Mouse (Mus musculus) cortical plate, adult 2 months (tissue): ENCODE measurements around the gene Rhox4a2. TPM values are rescaled to one million over a fixed set of nuclear protein-coding genes. Genes with fewer than 3 reads are reported as not detected.
"Not testable (repeated sequence)": the region's sequence is repeated elsewhere in the genome, so short reads cannot be mapped to it uniquely, and the experiment has no call there.

ENCODE experiments used
- H3K27ac ChIP-seq: fragments of 200-500 bp; 2 replicates; pipeline ENCODE4 v1.5.1; 2012; ENCODE audit warnings: low read length, control low read depth, inconsistent platforms; ENCODE audit not compliant: insufficient read depth
- H3K4me1 ChIP-seq: fragments of 200-500 bp; 2 replicates; pipeline ENCODE4 v1.6.1; 2011; ENCODE audit warnings: low read length; ENCODE audit not compliant: control insufficient read depth, insufficient read depth
- H3K4me3 ChIP-seq: fragments of 200-500 bp; 2 replicates; pipeline ENCODE4 v1.5.1; 2011; ENCODE audit warnings: mild to moderate bottlenecking, low read length, control low read depth; ENCODE audit not compliant: insufficient read depth
- polyA plus RNA-seq: library from polyadenylated mRNA; depleted of rRNA; stranded (reverse); fragments of >200 nt; gene quantifications from 2 replicates; pipeline ENCODE4 v1.2.3, GENCODE M21; 2012; rRNA removed

Gene Rhox4a2
- polyA plus RNA-seq: not detected in 2 replicates

DNA sequence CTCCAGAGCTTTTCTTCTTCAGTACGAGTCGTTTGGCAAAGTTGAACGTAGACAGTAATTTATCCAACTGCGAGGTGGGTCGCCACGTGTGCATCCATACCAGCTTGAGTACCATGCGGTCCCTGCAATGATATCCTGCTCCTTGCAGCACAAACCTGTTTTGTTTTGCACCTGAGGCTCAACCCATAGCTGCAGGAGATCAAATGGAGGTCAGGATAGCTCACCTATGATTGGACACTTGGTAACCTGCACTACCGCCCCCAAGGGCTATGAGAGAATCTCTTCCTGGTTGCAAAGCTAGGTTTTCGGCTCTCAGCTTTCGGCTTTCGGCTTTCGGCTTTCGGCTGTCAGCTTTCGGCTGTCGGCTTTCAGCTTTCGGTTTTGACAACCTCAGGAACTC lies at the start of gene Rhox4a2:
Rhox4a2 (plus strand) TSS at position 301 of the 400 bp plus-strand sequence.
- not testable (repeated sequence) for H3K4me1 ChIP-seq, H3K27ac ChIP-seq, H3K4me3 ChIP-seq

DNA sequence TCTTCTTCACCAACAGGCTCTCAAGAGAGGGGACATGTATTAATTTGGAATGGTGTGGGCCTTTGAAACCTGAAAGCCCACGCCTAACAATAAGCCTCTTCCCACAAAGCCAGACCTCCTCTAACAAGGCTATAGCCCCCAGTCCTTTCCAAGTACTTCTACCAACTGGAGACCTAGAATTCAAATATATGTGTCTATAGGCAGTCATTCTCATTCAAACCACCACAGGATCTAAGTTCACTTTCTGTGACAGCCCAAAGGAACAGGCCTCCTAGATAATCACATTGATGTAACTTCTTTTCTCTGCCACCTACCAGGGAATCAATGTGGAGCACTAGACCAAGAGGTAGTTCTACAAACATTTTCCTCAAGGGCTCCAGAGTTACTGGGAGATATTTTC lies 10.9 kb upstream of the Rhox4a2 start, which contains the start of gene Rhox3a2:
Rhox3a2 (plus strand) TSS at position 301 of the 400 bp plus-strand sequence.
- H3K27ac ChIP-seq, H3K4me3 ChIP-seq, H3K4me1 ChIP-seq: not testable (repeated sequence)

DNA sequence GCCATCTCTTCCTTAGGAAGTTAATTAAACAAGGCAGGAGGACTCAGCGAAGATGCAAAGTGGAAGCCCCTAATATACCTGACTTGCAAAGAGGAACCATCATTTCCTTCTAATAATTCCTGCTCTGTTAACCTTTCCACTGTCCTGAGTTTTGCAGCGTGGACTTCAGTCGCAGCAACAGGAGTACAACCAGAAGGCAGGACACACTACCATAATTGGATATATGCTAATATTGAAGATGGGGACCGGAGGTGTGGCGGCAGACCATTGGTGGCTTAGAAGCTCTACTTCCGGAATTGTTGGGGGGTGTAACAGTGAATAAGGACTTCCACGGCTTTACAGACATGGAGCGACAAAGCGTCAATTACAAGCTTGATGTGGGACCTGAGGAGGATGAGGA lies 21.1 kb downstream of the Rhox4a2 start, which contains the start of gene Rhox2b:
Rhox2b (plus strand) TSS at position 301 of the 400 bp plus-strand sequence.
- H3K27ac ChIP-seq, H3K4me3 ChIP-seq, H3K4me1 ChIP-seq: not testable (repeated sequence)

DNA sequence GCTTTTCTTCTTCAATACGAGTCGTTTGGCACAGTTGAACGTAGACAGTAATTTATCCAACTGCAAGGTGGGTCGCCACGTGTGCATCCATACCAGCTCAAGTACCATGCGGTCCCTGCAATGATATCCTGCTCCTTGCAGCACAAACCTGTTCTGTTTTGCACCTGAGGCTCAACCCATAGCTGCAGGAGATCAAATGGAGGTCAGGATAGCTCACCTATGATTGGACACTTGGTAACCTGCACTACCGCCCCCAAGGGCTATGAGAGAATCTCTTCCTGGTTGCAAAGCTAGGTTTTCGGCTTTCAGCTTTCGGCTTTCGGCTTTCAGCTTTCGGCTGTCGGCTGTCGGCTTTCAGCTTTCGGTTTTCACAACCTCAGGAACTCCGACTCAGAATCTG lies 41.5 kb downstream of the Rhox4a2 start, which contains the start of gene Rhox4b:
Rhox4b (plus strand) TSS at position 301 of the 400 bp plus-strand sequence.
- not testable (repeated sequence) for H3K4me3 ChIP-seq, H3K4me1 ChIP-seq, H3K27ac ChIP-seq

Other genes starting within 250 kb of the Rhox4a2 start
- gene Akap14, start 222.0 kb upstream of the Rhox4a2 start, polyA plus RNA-seq: 0.08 TPM in 1 of 2 replicates, not detected in the other
- 473 and 556 TPM in 2 replicates for gene Ndufa1, start 199.7 kb upstream of the Rhox4a2 start, polyA plus RNA-seq
- gene Rnf113a1, start 199.6 kb upstream of the Rhox4a2 start, polyA plus RNA-seq: 7.8 and 8.1 TPM in 2 replicates
- gene Gm9, start 179.8 kb upstream of the Rhox4a2 start, polyA plus RNA-seq: not detected in 2 replicates
- not detected in 2 replicates for gene Rhox1, start 168.6 kb upstream of the Rhox4a2 start, polyA plus RNA-seq
- not detected in 2 replicates for gene Rhox2a, start 145.9 kb upstream of the Rhox4a2 start, polyA plus RNA-seq
- not detected in 2 replicates for gene Rhox3a, start 140.9 kb upstream of the Rhox4a2 start, polyA plus RNA-seq
- gene Rhox4a, start 125.5 kb upstream of the Rhox4a2 start, polyA plus RNA-seq: not detected in 2 replicates
- not detected in 2 replicates for gene Rhox3a2, start 10.8 kb upstream of the Rhox4a2 start, polyA plus RNA-seq
- gene Rhox2b, start 21.2 kb downstream of the Rhox4a2 start, polyA plus RNA-seq: not detected in 2 replicates
- not detected in 2 replicates for gene Rhox4b, start 41.6 kb downstream of the Rhox4a2 start, polyA plus RNA-seq
- gene Rhox2c, start 62.8 kb downstream of the Rhox4a2 start, polyA plus RNA-seq: not detected in 2 replicates
- gene Rhox3c, start 67.7 kb downstream of the Rhox4a2 start, polyA plus RNA-seq: not detected in 2 replicates
- gene Rhox4c, start 89.5 kb downstream of the Rhox4a2 start, polyA plus RNA-seq: not detected in 2 replicates
- not detected in 2 replicates for gene Rhox2d, start 102.6 kb downstream of the Rhox4a2 start, polyA plus RNA-seq
- gene Rhox4d, start 123.5 kb downstream of the Rhox4a2 start, polyA plus RNA-seq: not detected in 2 replicates
- not detected in 2 replicates for gene Rhox2e, start 139.6 kb downstream of the Rhox4a2 start, polyA plus RNA-seq
- not detected in 2 replicates for gene Rhox3e, start 151.2 kb downstream of the Rhox4a2 start, polyA plus RNA-seq
- gene Rhox4e, start 166.6 kb downstream of the Rhox4a2 start, polyA plus RNA-seq: not detected in 2 replicates
- gene Rhox2f, start 180.6 kb downstream of the Rhox4a2 start, polyA plus RNA-seq: not detected in 2 replicates
- gene Rhox3f, start 190.1 kb downstream of the Rhox4a2 start, polyA plus RNA-seq: not detected in 2 replicates
- gene Rhox4f, start 216.9 kb downstream of the Rhox4a2 start, polyA plus RNA-seq: not detected in 2 replicates
- gene Rhox3g, start 237.8 kb downstream of the Rhox4a2 start, polyA plus RNA-seq: not detected in 2 replicates